Mouse (Mus musculus): ENCODE results near the gene Ech1.

Ech1 gene

GRCm38 (mm10) chr7:28821261-28821831 is 3.7 kb upstream of the Ech1 start:
- DNase-seq, result peak; percentile 42

GRCm38 (mm10) chr7:28822556-28822955 is 2.5 kb upstream of the Ech1 start:
- DNase-seq, result no peak

- no peak for DNase-seq
Observed at GRCm38 (mm10) chr7:28822993-28823903, 1.8 kb upstream of the Ech1 start.

- no peak for DNase-seq
Observed at GRCm38 (mm10) chr7:28823932-28824331, 1.1 kb upstream of the Ech1 start.

- DNase-seq, result peak; percentile 48
Observed at GRCm38 (mm10) chr7:28825686-28826401, 827 bp downstream of the Ech1 start.

GRCm38 (mm10) chr7:28826402-28826772 is 1.4 kb downstream of the Ech1 start:
- no peak for DNase-seq

GRCm38 (mm10) chr7:28827338-28827737 is 2.3 kb downstream of the Ech1 start:
- peak; percentile 61 for DNase-seq

- no peak for DNase-seq
Observed at GRCm38 (mm10) chr7:28829821-28830220, 4.8 kb downstream of the Ech1 start.

- no peak for DNase-seq
Observed at GRCm38 (mm10) chr7:28830981-28831380, 6.0 kb downstream of the Ech1 start.

- DNase-seq, result no peak
Observed at GRCm38 (mm10) chr7:28831411-28832125, 6.6 kb downstream of the Ech1 start.

GRCm38 (mm10) chr7:28832137-28832536 is 7.1 kb downstream of the Ech1 start:
- no peak for DNase-seq

GRCm38 (mm10) chr7:28833723-28834347 is 8.8 kb downstream of the Ech1 start, which contains the start of gene Lgals4:
Gene Lgals4 (plus strand): TSS chr7:28833854.
- no peak for DNase-seq

GRCm38 (mm10) chr7:28836936-28837335 is 11.9 kb downstream of the Ech1 start:
- no peak for DNase-seq

GRCm38 (mm10) chr7:28838331-28838730 is 13.3 kb downstream of the Ech1 start:
- DNase-seq, result no peak

GRCm38 (mm10) chr7:28847273-28847672 is 22.3 kb downstream of the Ech1 start:
- DNase-seq, result no peak

GRCm38 (mm10) chr7:28849700-28850236 is 24.8 kb downstream of the Ech1 start:
- no peak for DNase-seq

GRCm38 (mm10) chr7:28850642-28851041 is 25.6 kb downstream of the Ech1 start:
- no peak for DNase-seq

GRCm38 (mm10) chr7:28859953-28860352 is 34.9 kb downstream of the Ech1 start:
- no peak for DNase-seq

- DNase-seq, result no peak
Observed at GRCm38 (mm10) chr7:28860898-28861297, 35.9 kb downstream of the Ech1 start.

- no peak for DNase-seq
Observed at GRCm38 (mm10) chr7:28862817-28863499, 37.9 kb downstream of the Ech1 start.

- DNase-seq, result no peak
Observed at GRCm38 (mm10) chr7:28863540-28863939, 38.5 kb downstream of the Ech1 start, which contains the start of gene Lgals7. Gene Lgals7 (plus strand): TSS chr7:28863853.
